Mouse (Mus musculus): ENCODE data around the gene Spc25.

DNA sequence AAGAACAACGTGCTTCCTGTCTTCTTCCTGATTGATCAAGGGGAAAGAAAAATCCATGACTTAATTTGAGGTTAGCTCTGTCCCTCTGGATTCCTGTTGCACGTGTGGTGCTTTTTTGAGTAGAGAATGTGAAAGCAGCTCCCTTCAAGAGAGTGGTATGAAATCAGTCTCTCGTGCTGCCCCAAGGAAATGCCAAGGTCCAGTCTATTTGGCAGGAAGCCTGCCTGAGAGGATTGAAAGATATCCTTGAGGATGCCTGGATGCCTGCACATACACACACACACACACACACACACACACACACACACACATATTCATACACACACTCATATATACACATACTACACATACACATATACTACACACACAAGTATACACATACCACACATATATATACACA, 57.3 kb downstream of the Spc25 start:
- TF ChIP-seq CTCF (IDR thresholded peaks at IDR 0.05; ENCODE audit: low read depth) (no peak), EP300 (IDR thresholded peaks at IDR 0.05; ENCODE audit: low read depth) (no peak)
